Mouse (Mus musculus): ENCODE data around the gene Cdk2ap2. TPM values are rescaled to one million over a fixed set of nuclear protein-coding genes. Genes with fewer than 3 reads are reported as not detected.
"Not testable (repeated sequence)": the region's sequence is repeated elsewhere in the genome, so short reads cannot be mapped to it uniquely, and the experiment has no call there.

Cdk2ap2 gene
- polyA plus RNA-seq (2012; rRNA removed), result 247 and 334 TPM in 2 replicates

- H3K4me1 ChIP-seq (ENCODE audit: control insufficient read depth, insufficient read depth, insufficient read length), result peaks cover 25% of the 10 kb centered on the region
- WGBS, result under 1% methylated on average over 65 of the region's 65 CpGs
- H3K27ac ChIP-seq (ENCODE audit: insufficient read depth, low read length), result peak within 1 kb of the TSS; percentile 94
- H3K27me3 ChIP-seq (ENCODE audit: control insufficient read depth, insufficient read depth, low read length), result no peaks in the 10 kb centered on the region
- H3K4me3 ChIP-seq (ENCODE audit: extremely low read depth, insufficient read depth, insufficient read length), result peak within 1 kb of the TSS; percentile 75
- peak; percentile 96 to 100 for DNase-seq (ENCODE audit: low read depth in 1 of 2, low spot score in 2 of 2)
- no peak for TF ChIP-seq CTCF (IDR thresholded peaks at IDR 0.05; ENCODE audit: extremely low read depth, insufficient read depth, insufficient read length, insufficient replicate concordance)
- TF ChIP-seq POLR2A (IDR thresholded peaks at IDR 0.05; ENCODE audit: low read depth, low read length), result peak; percentile 73
- no peaks in the 10 kb centered on the region; the same call in 1 of the 2 replicates for H3K36me3 ChIP-seq (ENCODE audit: control insufficient read depth, insufficient read depth, low read length)
Observed at GRCm38 (mm10) chr19:4096642-4097440, at the start of gene Cdk2ap2. TSS of gene Cdk2ap2 (plus strand) at chr19:4097182.

- DNase-seq (ENCODE audit: low read depth in 1 of 2, low spot score in 2 of 2), result peak; percentile 67 to 79
- Histone ChIP-seq H3K4me1 (ENCODE audit: control insufficient read depth, insufficient read depth, insufficient read length) (no peaks in the 10 kb centered on the region), H3K27ac (ENCODE audit: insufficient read depth, low read length) (no peak overlapping the region), H3K4me3 (ENCODE audit: extremely low read depth, insufficient read depth, insufficient read length) (no peak overlapping the region), H3K27me3 (ENCODE audit: control insufficient read depth, insufficient read depth, low read length) (no peaks in the 10 kb centered on the region), H3K36me3 (ENCODE audit: control insufficient read depth, insufficient read depth, low read length) (no peaks in the 10 kb centered on the region)
- TF ChIP-seq CTCF (IDR thresholded peaks at IDR 0.05; ENCODE audit: extremely low read depth, insufficient read depth, insufficient read length, insufficient replicate concordance), result peak; percentile 75; the same call in 1 of the 2 replicates
- TF ChIP-seq POLR2A (IDR thresholded peaks at IDR 0.05; ENCODE audit: low read depth, low read length), result no peak
- 11% methylated on average over 4 of the region's 4 CpGs for WGBS
Observed at GRCm38 (mm10) chr19:4047859-4048258, 49.1 kb upstream of the Cdk2ap2 start.

- H3K27me3 ChIP-seq (ENCODE audit: control insufficient read depth, insufficient read depth, low read length); H3K27ac ChIP-seq (ENCODE audit: insufficient read depth, low read length); H3K4me1 ChIP-seq (ENCODE audit: control insufficient read depth, insufficient read depth, insufficient read length); H3K36me3 ChIP-seq (ENCODE audit: control insufficient read depth, insufficient read depth, low read length); DNase-seq (ENCODE audit: low read depth in 1 of 2, low spot score in 2 of 2); H3K4me3 ChIP-seq (ENCODE audit: extremely low read depth, insufficient read depth, insufficient read length): not testable (repeated sequence)
- WGBS, result 78% methylated on average over 5 of the region's 5 CpGs
Observed at GRCm38 (mm10) chr19:4049069-4049468, 47.9 kb upstream of the Cdk2ap2 start.

- Histone ChIP-seq H3K4me1 (ENCODE audit: control insufficient read depth, insufficient read depth, insufficient read length) (no peaks in the 10 kb centered on the region), H3K4me3 (ENCODE audit: extremely low read depth, insufficient read depth, insufficient read length) (no peak overlapping the region), H3K27ac (ENCODE audit: insufficient read depth, low read length) (no peak overlapping the region), H3K36me3 (ENCODE audit: control insufficient read depth, insufficient read depth, low read length) (no peaks in the 10 kb centered on the region), H3K27me3 (ENCODE audit: control insufficient read depth, insufficient read depth, low read length) (no peaks in the 10 kb centered on the region)
- WGBS, result 99% methylated on average over 5 of the region's 5 CpGs
- no peak for DNase-seq (ENCODE audit: low read depth in 1 of 2, low spot score in 2 of 2)
- TF ChIP-seq POLR2A (IDR thresholded peaks at IDR 0.05; ENCODE audit: low read depth, low read length) (no peak), CTCF (IDR thresholded peaks at IDR 0.05; ENCODE audit: extremely low read depth, insufficient read depth, insufficient read length, insufficient replicate concordance) (no peak)
Observed at GRCm38 (mm10) chr19:4051016-4051415, 46.0 kb upstream of the Cdk2ap2 start.

- H3K4me3 ChIP-seq (ENCODE audit: extremely low read depth, insufficient read depth, insufficient read length), result no peak overlapping the region
- TF ChIP-seq CTCF (IDR thresholded peaks at IDR 0.05; ENCODE audit: extremely low read depth, insufficient read depth, insufficient read length, insufficient replicate concordance), result peak; percentile 77; the same call in 1 of the 2 replicates
- no peak for TF ChIP-seq POLR2A (IDR thresholded peaks at IDR 0.05; ENCODE audit: low read depth, low read length)
- no peaks in the 10 kb centered on the region for H3K4me1 ChIP-seq (ENCODE audit: control insufficient read depth, insufficient read depth, insufficient read length)
- H3K36me3 ChIP-seq (ENCODE audit: control insufficient read depth, insufficient read depth, low read length), result no peaks in the 10 kb centered on the region
- H3K27me3 ChIP-seq (ENCODE audit: control insufficient read depth, insufficient read depth, low read length), result no peaks in the 10 kb centered on the region
- no peak overlapping the region for H3K27ac ChIP-seq (ENCODE audit: insufficient read depth, low read length)
- 37% methylated on average over 10 of the region's 10 CpGs for WGBS
- DNase-seq (ENCODE audit: low read depth in 1 of 2, low spot score in 2 of 2), result peak; percentile 41 to 66
Observed at GRCm38 (mm10) chr19:4051741-4052515, 45.1 kb upstream of the Cdk2ap2 start.

GRCm38 (mm10) chr19:4052516-4053030 is 44.4 kb upstream of the Cdk2ap2 start:
- Histone ChIP-seq H3K36me3 (ENCODE audit: control insufficient read depth, insufficient read depth, low read length) (no peaks in the 10 kb centered on the region), H3K4me1 (ENCODE audit: control insufficient read depth, insufficient read depth, insufficient read length) (no peaks in the 10 kb centered on the region), H3K27me3 (ENCODE audit: control insufficient read depth, insufficient read depth, low read length) (no peaks in the 10 kb centered on the region), H3K4me3 (ENCODE audit: extremely low read depth, insufficient read depth, insufficient read length) (no peak overlapping the region), H3K27ac (ENCODE audit: insufficient read depth, low read length) (no peak overlapping the region)
- TF ChIP-seq POLR2A (IDR thresholded peaks at IDR 0.05; ENCODE audit: low read depth, low read length), result no peak
- TF ChIP-seq CTCF (IDR thresholded peaks at IDR 0.05; ENCODE audit: extremely low read depth, insufficient read depth, insufficient read length, insufficient replicate concordance), result no peak
- no peak for DNase-seq (ENCODE audit: low read depth in 1 of 2, low spot score in 2 of 2)
- 43% methylated on average over 5 of the region's 5 CpGs for WGBS
